Mouse (Mus musculus) midbrain, postnatal 0 days (tissue): ENCODE results near the gene Meis2. TPM values are rescaled to one million over a fixed set of nuclear protein-coding genes. Genes with fewer than 3 reads are reported as not detected.

Experiments used
- ATAC-seq: fragments of 200-750 bp; cut with Nextera tagmentation; 2 replicates; pipeline ENCODE4 v1.8.0; 2017; ENCODE audit warnings: moderate number of reproducible peaks, mild to moderate bottlenecking, moderate TSS enrichment, moderate library complexity; ENCODE audit not compliant: low FRiP score
- DNase-seq: peaks from one replicate; pipeline ENCODE4 v3.0.0-alpha.2; 2015; ENCODE audit warnings: low spot score
- H3K27ac ChIP-seq: fragments of 300-500 bp; sonication (generic); 2 replicates; pipeline ENCODE4 v1.5.1; 2014; ENCODE audit warnings: low read depth, mild to moderate bottlenecking, low read length, mixed read lengths
- H3K27me3 ChIP-seq: fragments of 300-500 bp; sonication (generic); 2 replicates; pipeline ENCODE4 v1.6.1; 2014; ENCODE audit warnings: low read length, control low read depth, mixed read lengths; ENCODE audit not compliant: insufficient read depth
- H3K36me3 ChIP-seq: fragments of 300-500 bp; sonication (generic); 2 replicates; pipeline ENCODE4 v1.6.1; 2014; ENCODE audit warnings: low read length, control low read depth, mixed read lengths; ENCODE audit not compliant: insufficient read depth
- H3K4me1 ChIP-seq: fragments of 300-500 bp; sonication (generic); 2 replicates; pipeline ENCODE4 v1.6.1; 2014; ENCODE audit warnings: mild to moderate bottlenecking, control low read depth, antibody characterized with exemption, low read length, mixed read lengths; ENCODE audit not compliant: insufficient read depth
- H3K4me2 ChIP-seq: fragments of 300-500 bp; sonication (generic); 2 replicates; pipeline ENCODE4 v1.6.1; 2014; ENCODE audit warnings: low read depth, mild to moderate bottlenecking, low read length, mixed read lengths; ENCODE audit not compliant: poor library complexity, severe bottlenecking
- H3K4me3 ChIP-seq: fragments of 300-500 bp; sonication (generic); 2 replicates; pipeline ENCODE4 v1.5.1; 2014; ENCODE audit warnings: low read depth, mild to moderate bottlenecking, low read length, moderate library complexity
- H3K9ac ChIP-seq: fragments of 300-500 bp; sonication (generic); replicated peaks from 2 replicates; pipeline ENCODE4 v1.6.1; 2014; ENCODE audit warnings: mild to moderate bottlenecking, low read length, moderate library complexity, mixed read lengths; ENCODE audit not compliant: poor library complexity, severe bottlenecking
- H3K9me3 ChIP-seq: fragments of 300-500 bp; sonication (generic); 2 replicates; pipeline ENCODE4 v1.6.1; 2016; ENCODE audit warnings: low read length, control low read depth
- CTCF ChIP-seq: IDR thresholded peaks from 2 replicates; pipeline ENCODE4 v1.5.1; 2016; ENCODE audit warnings: antibody characterized with exemption, mild to moderate bottlenecking
- WGBS: fragments of 180-500 bp; shearing (Covaris S2); extraction: QIAGEN DNeasy Blood & Tissue Kit; methylation state at CpG from one replicate; pipeline ENCODE4 v1.1.7; 2014; 5-methylcytosine and 5-hydroxymethylcytosine counted together
- polyA plus RNA-seq: library from polyadenylated mRNA; unstranded; fragments of >200 nt; fragmentation: Nextera tagmentation; extraction: Ambion mirVana; gene quantifications from 2 replicates; pipeline ENCODE4 v1.2.1, GENCODE M21; 2015
- total RNA-seq: library from RNA; depleted of rRNA; stranded (reverse); fragments of >200 nt; gene quantifications from 2 replicates; pipeline ENCODE4 v1.2.3, GENCODE M21; 2014

The Meis2 gene
- total and polyA plus RNA-seq, 2 experiments from 2014 or later: 52.1 to 147 TPM

GRCm38 (mm10) chr2:116062761-116063441 is 2.7 kb downstream of the Meis2 start:
- no peaks in the 10 kb centered on the region for H3K4me1 ChIP-seq
- DNase-seq: no peak
- WGBS: 2% methylated on average over 36 of the region's 36 CpGs
- peak overlapping the region; percentile 74 for H3K4me2 ChIP-seq
- no peak for ATAC-seq
- H3K9me3 ChIP-seq: no peaks in the 10 kb centered on the region
- H3K36me3 ChIP-seq: no peaks in the 10 kb centered on the region
- TF ChIP-seq CTCF: no peak
- H3K9ac ChIP-seq: peak overlapping the region; percentile 69
- H3K27me3 ChIP-seq: 0 out of 2 replicates have a peak, but pooled peaks cover 4% of the 10 kb centered on the region
- H3K27ac ChIP-seq: peak overlapping the region; percentile 84
- H3K4me3 ChIP-seq: peak overlapping the region; percentile 56

- H3K4me1 ChIP-seq: no peaks in the 10 kb centered on the region
- WGBS: 2% methylated on average over 20 of the region's 20 CpGs
Measured at GRCm38 (mm10) chr2:116062251-116062651, 3.4 kb downstream of the Meis2 start.

GRCm38 (mm10) chr2:116061401-116062021 is 4.1 kb downstream of the Meis2 start:
- Histone ChIP-seq H3K9ac (peak overlapping the region; percentile 69), H3K4me2 (peak overlapping the region; percentile 74), H3K4me1 (no peaks in the 10 kb centered on the region), H3K36me3 (no peaks in the 10 kb centered on the region), H3K9me3 (no peaks in the 10 kb centered on the region), H3K27me3 (0 out of 2 replicates have a peak, but pooled peaks cover 4% of the 10 kb centered on the region), H3K27ac (peak overlapping the region; percentile 84), H3K4me3 (peak overlapping the region; percentile 56)
- 5% methylated on average over 30 of the region's 30 CpGs for WGBS
- ATAC-seq (no peak), DNase-seq (no peak)
- no peak for TF ChIP-seq CTCF

More at GRCm38 (mm10) chr2:116062251-116062651, 3.4 kb downstream of the Meis2 start:
- no peak for ATAC-seq
- DNase-seq: no peak
- H3K27me3 ChIP-seq: 0 out of 2 replicates have a peak, but pooled peaks cover 4% of the 10 kb centered on the region
- TF ChIP-seq CTCF: no peak
- H3K4me3 ChIP-seq: peak overlapping the region; percentile 56
- H3K9ac ChIP-seq: peak overlapping the region; percentile 69
- no peaks in the 10 kb centered on the region for H3K36me3 ChIP-seq
- peak overlapping the region; percentile 74 for H3K4me2 ChIP-seq
- no peaks in the 10 kb centered on the region for H3K9me3 ChIP-seq
- H3K27ac ChIP-seq: peak overlapping the region; percentile 84

GRCm38 (mm10) chr2:116060701-116061400 is 4.8 kb downstream of the Meis2 start:
- Histone ChIP-seq H3K27me3 (0 out of 2 replicates have a peak, but pooled peaks cover 4% of the 10 kb centered on the region), H3K4me1 (no peaks in the 10 kb centered on the region), H3K4me2 (peak overlapping the region; percentile 74), H3K9me3 (no peaks in the 10 kb centered on the region), H3K9ac (peak overlapping the region; percentile 69), H3K4me3 (peak overlapping the region; percentile 56), H3K27ac (peak overlapping the region; percentile 84), H3K36me3 (no peaks in the 10 kb centered on the region)
- DNase-seq (no peak), ATAC-seq (no peak)
- 9% methylated on average over 21 of the region's 21 CpGs for WGBS
- TF ChIP-seq CTCF: no peak

- H3K9me3 ChIP-seq: no peaks in the 10 kb centered on the region
- DNase-seq: no peak
Measured at GRCm38 (mm10) chr2:116060210-116060609, 5.4 kb downstream of the Meis2 start.

More at GRCm38 (mm10) chr2:116060210-116060609, 5.4 kb downstream of the Meis2 start:
- ATAC-seq: no peak
- H3K4me1 ChIP-seq: no peaks in the 10 kb centered on the region
- H3K36me3 ChIP-seq: no peaks in the 10 kb centered on the region
- H3K27ac ChIP-seq: peak overlapping the region; percentile 84
- peak overlapping the region; percentile 56 for H3K4me3 ChIP-seq
- peak overlapping the region; percentile 69 for H3K9ac ChIP-seq
- 8% methylated on average over 19 of the region's 19 CpGs for WGBS
- 0 out of 2 replicates have a peak, but pooled peaks cover 4% of the 10 kb centered on the region for H3K27me3 ChIP-seq
- no peak for TF ChIP-seq CTCF
- H3K4me2 ChIP-seq: peak overlapping the region; percentile 74
